Mouse (Mus musculus): ENCODE data around the gene Hist1h2be. TPM values are rescaled to one million over a fixed set of nuclear protein-coding genes. Genes with fewer than 3 reads are reported as not detected.
A peak's percentile ranks its signal among the peaks of the same experiment; 100 is the strongest.
"Not testable (repeated sequence)": the region's sequence is repeated elsewhere in the genome, so short reads cannot be mapped to it uniquely, and the experiment has no call there.

Gene Hist1h2be
- total and polyA plus RNA-seq, 2 experiments from 2014 or later, result 0.82 to 253 TPM

- WGBS, result under 1% methylated on average over 52 of the region's 53 CpGs
Observed at GRCm38 (mm10) chr13:23622175-23622671, 1.3 kb upstream of the Hist1h2be start, which contains the start of gene Hist1h1e. Gene Hist1h1e (minus strand): TSS chr13:23622558.

GRCm38 (mm10) chr13:23621532-23622174 lies 729 bp upstream of the Hist1h2be start:
- peak overlapping the region; percentile 59 for H3K4me3 ChIP-seq (ENCODE audit: low read depth, low read length)
- H3K4me2 ChIP-seq (ENCODE audit: low read depth, low read length), result peak overlapping the region; percentile 87
- H3K4me1 ChIP-seq (ENCODE audit: control insufficient read depth, insufficient read depth), result peaks cover 7% of the 10 kb centered on the region; the same call in 1 of the 2 replicates
- WGBS, result under 1% methylated on average over 18 of the region's 18 CpGs
- DNase-seq (ENCODE audit: low spot score) (peak; percentile 90), ATAC-seq (ENCODE audit: insufficient read depth, low read depth) (peak; percentile 81)
- H3K27me3 ChIP-seq (ENCODE audit: control insufficient read depth, insufficient read depth, low read length), result no peaks in the 10 kb centered on the region
- H3K9me3 ChIP-seq (replicated peaks; ENCODE audit: control insufficient read depth, low read length), result no peaks in the 10 kb centered on the region
- TF ChIP-seq EP300 (IDR thresholded peaks at IDR 0.05; ENCODE audit: low read depth) (peak; percentile 47; the same call in 1 of the 2 replicates), CTCF (IDR thresholded peaks at IDR 0.05; ENCODE audit: low read depth) (no peak)
- peak overlapping the region; percentile 93 for H3K27ac ChIP-seq (ENCODE audit: low read depth)
- H3K36me3 ChIP-seq (replicated peaks; ENCODE audit: control insufficient read depth, insufficient read depth, low read length), result no peaks in the 10 kb centered on the region
- peak overlapping the region; percentile 86 for H3K9ac ChIP-seq (replicated peaks; ENCODE audit: low read depth, low read length)

More at GRCm38 (mm10) chr13:23622175-23622671, 1.3 kb upstream of the Hist1h2be start, which contains the start of gene Hist1h1e:
- Histone ChIP-seq H3K9ac (replicated peaks; ENCODE audit: low read depth, low read length) (peak within 1 kb of the TSS; percentile 86), H3K4me3 (ENCODE audit: low read depth, low read length) (peak within 1 kb of the TSS; percentile 59), H3K27ac (ENCODE audit: low read depth) (peak within 1 kb of the TSS; percentile 93), H3K4me2 (ENCODE audit: low read depth, low read length) (peak within 1 kb of the TSS; percentile 87)
- H3K27me3 ChIP-seq (ENCODE audit: control insufficient read depth, insufficient read depth, low read length); H3K9me3 ChIP-seq (replicated peaks; ENCODE audit: control insufficient read depth, low read length); H3K36me3 ChIP-seq (replicated peaks; ENCODE audit: control insufficient read depth, insufficient read depth, low read length); H3K4me1 ChIP-seq (ENCODE audit: control insufficient read depth, insufficient read depth): not testable (repeated sequence)
- ATAC-seq (ENCODE audit: insufficient read depth, low read depth) (peak; percentile 89), DNase-seq (ENCODE audit: low spot score) (peak; percentile 95)
- peak; percentile 90 for TF ChIP-seq EP300 (IDR thresholded peaks at IDR 0.05; ENCODE audit: low read depth)

GRCm38 (mm10) chr13:23620056-23620732 lies 730 bp downstream of the Hist1h2be start:
- H3K4me3 ChIP-seq (ENCODE audit: low read depth, low read length), result peak overlapping the region; percentile 59
- DNase-seq (ENCODE audit: low spot score) (no peak), ATAC-seq (ENCODE audit: insufficient read depth, low read depth) (no peak)
- H3K27ac ChIP-seq (ENCODE audit: low read depth), result peak overlapping the region; percentile 93
- TF ChIP-seq CTCF (IDR thresholded peaks at IDR 0.05; ENCODE audit: low read depth), result no peak
- TF ChIP-seq EP300 (IDR thresholded peaks at IDR 0.05; ENCODE audit: low read depth), result no peak
- H3K27me3 ChIP-seq (ENCODE audit: control insufficient read depth, insufficient read depth, low read length), result no peaks in the 10 kb centered on the region
- H3K4me1 ChIP-seq (ENCODE audit: control insufficient read depth, insufficient read depth), result peaks cover 7% of the 10 kb centered on the region; the same call in 1 of the 2 replicates
- no peaks in the 10 kb centered on the region for H3K36me3 ChIP-seq (replicated peaks; ENCODE audit: control insufficient read depth, insufficient read depth, low read length)
- H3K9ac ChIP-seq (replicated peaks; ENCODE audit: low read depth, low read length), result peak overlapping the region; percentile 86; the same call in 1 of the 2 replicates
- no peaks in the 10 kb centered on the region for H3K9me3 ChIP-seq (replicated peaks; ENCODE audit: control insufficient read depth, low read length)
- 53% methylated on average over 12 of the region's 12 CpGs for WGBS
- peak overlapping the region; percentile 87 for H3K4me2 ChIP-seq (ENCODE audit: low read depth, low read length)

- TF ChIP-seq EP300 (IDR thresholded peaks at IDR 0.05; ENCODE audit: low read depth), result no peak
- no peak for TF ChIP-seq CTCF (IDR thresholded peaks at IDR 0.05; ENCODE audit: low read depth)
- no peak overlapping the region for H3K4me3 ChIP-seq (ENCODE audit: low read depth, low read length)
- DNase-seq (ENCODE audit: low spot score) (no peak), ATAC-seq (ENCODE audit: insufficient read depth, low read depth) (no peak)
- no peaks in the 10 kb centered on the region for H3K4me1 ChIP-seq (ENCODE audit: control insufficient read depth, insufficient read depth)
- H3K36me3 ChIP-seq (replicated peaks; ENCODE audit: control insufficient read depth, insufficient read depth, low read length), result no peaks in the 10 kb centered on the region
- H3K9me3 ChIP-seq (replicated peaks; ENCODE audit: control insufficient read depth, low read length), result no peaks in the 10 kb centered on the region
- no peak overlapping the region for H3K4me2 ChIP-seq (ENCODE audit: low read depth, low read length)
- H3K27me3 ChIP-seq (ENCODE audit: control insufficient read depth, insufficient read depth, low read length), result no peaks in the 10 kb centered on the region
- no peak overlapping the region for H3K27ac ChIP-seq (ENCODE audit: low read depth)
- H3K9ac ChIP-seq (replicated peaks; ENCODE audit: low read depth, low read length), result no peak overlapping the region
- WGBS, result 78% methylated on average over 3 of the region's 3 CpGs
Observed at GRCm38 (mm10) chr13:23611638-23612037, 9.3 kb downstream of the Hist1h2be start.

GRCm38 (mm10) chr13:23610393-23610792 lies 10.5 kb downstream of the Hist1h2be start:
- TF ChIP-seq CTCF (IDR thresholded peaks at IDR 0.05; ENCODE audit: low read depth) (no peak), EP300 (IDR thresholded peaks at IDR 0.05; ENCODE audit: low read depth) (no peak)
- H3K27ac ChIP-seq (ENCODE audit: low read depth), result no peak overlapping the region
- no peaks in the 10 kb centered on the region for H3K9me3 ChIP-seq (replicated peaks; ENCODE audit: control insufficient read depth, low read length)
- no peaks in the 10 kb centered on the region for H3K27me3 ChIP-seq (ENCODE audit: control insufficient read depth, insufficient read depth, low read length)
- no peak overlapping the region for H3K4me3 ChIP-seq (ENCODE audit: low read depth, low read length)
- ATAC-seq (ENCODE audit: insufficient read depth, low read depth) (no peak), DNase-seq (ENCODE audit: low spot score) (no peak)
- H3K36me3 ChIP-seq (replicated peaks; ENCODE audit: control insufficient read depth, insufficient read depth, low read length), result no peaks in the 10 kb centered on the region
- H3K9ac ChIP-seq (replicated peaks; ENCODE audit: low read depth, low read length), result no peak overlapping the region
- 62% methylated on average over 2 of the region's 2 CpGs for WGBS
- H3K4me1 ChIP-seq (ENCODE audit: control insufficient read depth, insufficient read depth), result no peaks in the 10 kb centered on the region
- H3K4me2 ChIP-seq (ENCODE audit: low read depth, low read length), result no peak overlapping the region

Measured in heart, postnatal 0 days (tissue).